Mouse (Mus musculus): ENCODE measurements at regions not wholly inside any gene's neighbourhood (a gene's known extent, or its start where the extent isn't known, plus 50 kb on each side); places are given as distances from the start of the nearest gene placed in this dataset.
"Not testable (repeated sequence)": the region's sequence is repeated elsewhere in the genome, so short reads cannot be mapped to it uniquely, and the experiment has no call there.

DNA sequence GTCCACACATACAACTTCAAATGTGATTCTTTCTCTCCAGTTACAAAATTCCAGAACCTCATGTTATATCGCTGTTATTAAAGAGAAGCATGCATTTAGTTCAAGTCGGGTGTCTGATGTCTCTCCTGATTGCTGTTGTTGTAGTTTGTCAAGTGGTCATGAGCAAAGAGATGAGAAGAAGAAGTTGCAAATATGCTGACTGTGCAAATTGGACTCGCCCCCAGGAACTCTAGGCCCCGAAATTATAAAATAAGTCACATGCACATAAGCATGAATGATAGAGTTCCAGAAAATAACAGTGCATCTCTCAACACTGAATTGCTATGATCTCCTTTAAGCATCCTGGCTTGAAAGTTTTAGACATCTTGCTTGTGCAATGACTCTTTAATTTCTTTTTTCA lies 53.3 kb downstream of the Kif2b start:
- no peak for DNase-seq

DNA sequence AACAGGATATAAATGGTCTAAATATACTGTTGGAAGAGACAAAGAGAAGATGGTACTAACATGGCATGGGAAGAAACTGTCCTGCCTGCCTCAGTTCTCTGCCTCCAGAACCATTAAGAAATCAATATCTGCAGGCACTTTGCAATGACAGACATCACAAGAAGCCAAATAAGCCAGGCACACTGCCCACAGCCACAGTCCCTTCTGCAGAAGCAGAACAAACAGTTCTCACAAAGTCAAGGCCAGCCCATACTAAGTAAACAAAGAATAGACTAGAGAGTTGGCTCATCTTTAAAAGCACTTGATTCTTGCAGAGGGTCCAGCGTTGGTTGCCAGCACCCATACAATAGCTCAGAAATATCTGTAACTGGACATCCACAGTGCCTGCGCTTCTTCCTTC lies 98.1 kb downstream of the Kif2b start:
- no peak for DNase-seq

DNA sequence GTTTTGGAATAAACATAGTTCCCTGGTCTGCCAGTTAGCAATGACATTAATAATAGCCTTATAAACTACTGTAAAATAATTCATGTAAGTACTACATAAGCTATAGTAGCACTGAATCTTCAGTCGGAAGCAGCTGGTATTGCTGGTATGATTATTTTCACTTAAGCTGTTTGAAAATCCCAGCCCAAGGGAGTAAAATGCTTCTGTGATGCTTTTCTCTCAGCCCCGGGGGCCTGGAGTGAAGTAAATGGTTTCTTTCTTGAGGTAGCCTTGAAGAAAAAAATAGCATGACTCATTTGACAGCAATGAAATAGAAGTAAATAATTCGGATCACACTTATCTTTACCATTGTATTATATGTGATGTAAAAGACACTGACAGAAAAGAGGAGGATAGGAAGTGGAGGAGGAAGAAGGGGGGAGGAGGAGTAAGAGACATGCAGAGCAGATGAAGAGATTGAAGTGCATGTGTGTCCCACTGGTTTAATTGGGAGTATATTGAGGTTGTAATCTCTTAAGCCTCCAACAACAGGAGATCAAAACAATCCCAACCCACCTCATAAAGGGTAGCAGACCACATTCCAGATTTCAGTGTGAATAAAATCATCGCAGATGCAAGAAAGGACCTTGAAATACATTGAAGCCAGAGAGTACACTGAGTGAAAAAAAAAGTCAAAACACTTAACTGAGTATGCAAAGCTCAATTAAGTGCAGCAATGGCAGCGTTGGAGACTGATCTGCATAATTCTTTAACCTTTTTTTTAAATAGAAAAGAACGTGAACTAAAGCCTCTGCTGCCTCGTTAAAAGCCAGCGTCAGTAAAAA lies 113.6 kb downstream of the Kif2b start:
- DNase-seq: no peak

DNA sequence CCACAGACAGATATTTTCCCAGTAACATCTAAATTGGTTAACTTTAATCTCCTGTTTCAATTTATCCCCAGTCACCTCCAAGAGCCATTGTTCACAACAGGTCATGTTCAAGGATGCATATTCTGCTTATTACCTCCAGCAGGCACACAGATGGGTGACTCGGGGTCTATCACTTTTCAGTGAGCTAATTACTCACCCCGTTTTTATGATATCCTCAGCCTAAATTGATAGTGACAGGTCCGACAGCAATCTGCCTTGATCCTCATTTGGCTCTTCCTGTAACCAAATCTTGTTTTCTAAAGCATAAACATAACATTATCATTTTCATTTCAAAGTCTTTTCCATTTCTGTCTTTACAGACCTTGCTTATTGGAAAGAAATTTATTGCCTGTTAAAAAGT lies 115.4 kb downstream of the Kif2b start:
- no peak for DNase-seq

DNA sequence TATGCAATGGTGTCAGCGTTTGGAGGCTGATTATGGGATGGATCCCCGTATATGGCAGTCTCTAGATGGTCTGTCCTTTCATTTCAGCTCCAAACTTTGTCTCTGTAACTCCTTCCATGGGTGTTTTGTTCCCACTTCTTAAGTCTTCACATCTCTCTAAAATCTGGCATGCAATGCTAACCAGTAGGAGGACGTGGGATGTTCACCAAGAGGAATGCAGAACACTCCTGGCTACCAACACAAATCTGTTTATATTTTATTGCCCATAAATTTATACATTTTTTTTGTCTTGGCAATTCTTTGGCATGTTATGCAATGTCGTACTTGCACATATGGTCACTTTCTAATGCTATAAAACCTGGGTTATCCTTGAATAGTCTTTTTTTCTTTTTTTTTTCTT lies 135.0 kb downstream of the Kif2b start:
- no peak for DNase-seq

DNA sequence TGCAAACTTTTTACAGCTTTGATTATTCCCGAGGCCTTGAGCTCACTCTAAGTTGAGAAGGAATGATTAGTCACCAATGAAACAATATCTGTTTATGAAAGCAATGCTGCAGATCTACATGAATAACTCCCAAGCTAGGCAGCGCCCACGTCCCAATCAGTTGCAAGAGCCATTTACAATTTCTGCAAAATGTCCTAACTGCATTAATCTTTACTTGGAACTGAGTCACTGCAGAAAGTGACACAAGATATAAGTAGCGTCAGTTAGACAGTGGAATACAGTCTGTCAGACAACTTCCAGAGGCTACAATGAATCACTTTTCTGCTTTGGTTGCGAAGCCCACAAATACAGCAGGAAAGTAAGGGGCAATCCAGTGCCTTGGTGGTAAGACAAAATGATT lies 145.2 kb downstream of the Kif2b start:
- no peak for DNase-seq

DNA sequence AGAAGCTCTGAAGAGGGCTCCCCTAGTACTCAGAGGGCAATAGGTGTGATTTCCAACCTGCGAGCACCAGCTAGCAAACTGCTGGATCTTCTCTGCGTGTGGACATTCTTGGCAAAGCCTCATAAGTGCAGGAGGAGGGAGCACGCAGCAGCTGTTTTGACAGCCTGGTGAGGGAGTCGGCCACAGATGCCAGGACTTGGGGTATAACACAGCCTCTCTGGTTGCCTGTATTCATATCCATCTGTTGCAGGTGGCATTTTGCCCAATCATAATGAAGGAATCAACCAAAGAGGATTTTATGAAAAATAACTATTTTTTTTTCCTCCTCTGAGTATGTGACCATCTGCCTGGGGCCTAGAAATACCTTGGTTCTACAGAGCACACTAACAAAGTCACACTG lies 150.6 kb downstream of the Kif2b start:
- no peak for DNase-seq

DNA sequence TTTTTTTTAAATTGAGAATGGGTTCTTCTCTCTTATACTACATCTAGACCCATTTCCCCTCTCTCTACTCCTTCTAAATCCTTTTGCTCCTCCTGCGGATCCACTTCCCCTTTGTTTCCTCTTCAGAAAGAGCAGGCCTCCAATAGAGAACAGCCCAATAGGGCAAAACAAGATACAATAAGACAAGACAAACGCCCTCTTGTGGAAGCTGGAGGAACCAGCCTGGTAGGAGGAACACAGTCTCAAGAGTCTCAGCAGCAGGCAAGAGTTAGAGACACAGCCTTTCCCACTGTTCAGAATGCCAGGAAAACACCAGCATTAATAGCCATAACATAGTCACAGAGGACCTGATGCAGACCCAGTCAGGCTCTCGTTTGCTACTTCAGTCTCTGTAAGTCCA lies 190.2 kb downstream of the Kif2b start:
- peak in 1 of 2 experiments; percentile 3 for DNase-seq

DNA sequence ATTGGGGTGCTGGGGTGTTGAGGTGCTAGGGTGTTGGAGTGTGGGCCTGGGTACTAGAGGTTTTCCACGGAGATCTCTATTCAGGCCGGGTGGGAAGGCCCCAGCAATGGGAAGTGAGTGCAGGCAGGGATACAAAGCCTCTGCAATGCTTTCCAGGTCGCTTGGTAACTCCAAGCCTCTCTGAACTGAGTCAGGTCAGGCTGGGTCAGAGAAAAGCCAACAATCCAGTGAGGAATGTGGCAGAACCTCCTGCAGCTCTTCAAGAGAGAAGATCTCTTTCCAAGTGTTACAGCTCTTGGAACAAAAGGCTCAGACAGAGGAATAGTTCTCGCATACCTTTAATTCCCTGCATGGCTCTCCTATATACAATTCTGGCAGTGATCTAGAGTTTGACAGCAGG lies 220.3 kb downstream of the Kif2b start:
- DNase-seq: no peak

DNA sequence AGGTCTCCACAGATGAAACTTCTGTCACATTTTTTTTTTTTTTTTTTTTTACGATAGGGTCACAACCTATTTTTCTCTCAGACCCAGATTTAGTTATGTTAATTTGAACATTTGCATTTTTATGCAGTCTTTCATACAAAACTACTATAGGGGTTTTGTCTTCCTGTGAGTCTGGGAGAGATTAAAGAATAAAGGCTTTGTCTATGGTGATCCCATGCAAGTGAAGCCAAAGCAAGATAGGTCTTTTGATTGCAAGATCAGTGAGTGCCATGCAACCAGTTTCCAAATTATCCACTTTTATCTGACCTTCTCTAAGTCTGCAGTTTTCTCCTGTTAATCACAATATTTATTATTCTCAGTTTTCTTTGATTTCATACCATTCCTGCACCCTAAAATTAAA lies 234.7 kb downstream of the Kif2b start:
- no peak for DNase-seq

DNA sequence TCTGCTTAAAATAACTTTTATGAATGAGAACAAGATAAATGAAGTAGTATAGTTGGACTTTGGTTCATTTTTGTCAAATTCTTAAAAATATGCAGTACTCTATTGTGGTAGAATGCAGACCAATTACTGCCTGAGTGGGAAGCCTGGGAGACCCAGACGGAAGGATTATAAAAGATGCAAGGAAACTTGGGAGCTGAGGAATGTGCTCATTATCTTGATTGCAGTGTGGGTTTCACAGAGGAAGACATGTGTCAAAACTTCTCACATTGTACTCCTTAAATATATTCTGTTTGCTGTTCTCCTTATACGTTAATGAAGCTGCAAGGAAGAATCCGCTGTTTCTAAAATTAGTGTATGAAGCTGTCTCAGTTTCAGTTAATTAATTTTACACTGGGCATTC lies 244.3 kb downstream of the Kif2b start:
- DNase-seq: no peak

DNA sequence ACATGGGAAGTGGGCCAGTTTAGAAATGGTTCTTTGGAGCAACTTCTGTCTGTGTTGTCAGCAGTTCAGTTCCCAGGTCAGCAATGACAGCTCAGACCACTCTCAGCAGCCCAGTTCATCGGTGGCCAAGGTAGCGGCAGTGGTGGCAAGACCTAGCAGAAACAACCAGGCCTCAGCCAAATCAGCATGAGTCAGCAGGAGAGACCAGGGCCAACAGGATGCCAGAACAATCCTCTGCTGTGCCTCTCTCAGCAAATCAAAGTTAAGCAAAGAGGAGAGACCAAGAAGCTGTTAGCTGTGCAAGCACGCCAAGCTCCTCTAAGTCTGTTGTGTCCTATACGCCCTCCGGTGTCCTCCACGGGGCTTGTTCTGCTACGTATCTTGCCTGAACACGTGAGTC lies 249.8 kb downstream of the Kif2b start:
- no peak for DNase-seq

DNA sequence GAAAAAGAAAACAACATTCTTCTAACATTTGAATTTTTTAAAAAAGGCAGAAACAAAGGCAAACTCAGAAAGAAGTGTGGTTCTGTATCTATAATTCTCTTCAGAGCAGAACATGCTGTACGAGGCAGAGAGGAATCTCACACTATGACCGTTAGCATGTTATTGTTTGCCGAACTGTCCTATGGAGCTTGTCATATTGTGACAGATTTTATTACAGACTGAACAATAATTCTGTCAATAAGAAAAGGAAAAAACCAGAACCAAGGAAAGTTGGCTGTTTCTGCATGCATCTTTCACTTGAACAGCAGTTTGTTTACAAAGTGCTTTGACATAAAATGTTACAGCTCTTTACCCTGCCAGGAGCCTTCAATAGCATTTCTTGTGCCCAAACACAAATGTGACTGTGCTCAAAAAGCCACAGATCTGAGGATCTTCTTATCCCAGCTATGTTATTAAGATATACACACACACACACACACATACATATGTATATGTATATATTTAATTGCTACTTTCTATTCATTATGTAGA lies 267.1 kb downstream of the Kif2b start:
- DNase-seq: no peak

DNA sequence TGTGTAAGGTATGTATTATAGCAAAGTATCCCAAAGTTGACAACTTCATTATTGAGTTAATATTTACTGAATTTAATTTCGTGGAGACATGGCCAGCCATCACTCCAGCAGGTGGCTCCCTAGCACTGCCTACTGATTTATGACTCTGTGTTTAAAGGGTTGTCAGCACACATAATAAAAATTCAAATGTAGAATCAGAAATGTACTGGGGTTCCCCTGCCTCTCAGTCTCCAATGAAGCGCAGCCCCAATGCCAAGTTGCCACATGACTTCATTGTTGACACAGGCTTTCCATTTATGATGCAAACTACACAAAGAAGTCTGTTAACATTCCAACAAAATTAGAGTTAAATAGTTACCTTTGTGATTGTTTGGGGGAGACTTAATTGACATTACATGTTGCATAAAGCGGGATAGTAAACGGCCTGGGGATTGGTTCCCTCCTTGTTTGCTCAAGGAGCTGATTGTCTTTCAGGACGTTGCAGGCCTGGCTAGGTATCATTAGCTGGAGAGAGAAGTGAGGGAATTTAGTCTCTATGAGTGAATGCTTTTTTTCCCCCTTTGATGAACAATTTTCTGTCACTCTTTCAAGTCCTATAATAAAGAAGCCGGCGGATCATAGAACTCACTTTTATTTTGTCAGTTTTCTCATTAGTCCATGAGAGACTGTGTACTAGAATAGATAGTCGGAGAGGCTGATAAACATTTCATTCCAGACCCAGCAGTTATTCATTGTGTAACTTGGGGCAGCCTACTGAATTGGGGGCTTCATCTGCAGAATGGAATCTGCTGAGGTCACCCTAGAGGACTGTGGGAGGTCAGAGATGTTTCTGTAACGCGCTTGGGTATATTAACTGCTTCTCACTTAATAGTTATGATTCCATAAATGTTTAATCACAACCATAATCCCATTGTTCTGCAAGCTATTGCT lies 287.9 kb downstream of the Kif2b start:
- DNase-seq: peak; percentile 13 to 27

DNA sequence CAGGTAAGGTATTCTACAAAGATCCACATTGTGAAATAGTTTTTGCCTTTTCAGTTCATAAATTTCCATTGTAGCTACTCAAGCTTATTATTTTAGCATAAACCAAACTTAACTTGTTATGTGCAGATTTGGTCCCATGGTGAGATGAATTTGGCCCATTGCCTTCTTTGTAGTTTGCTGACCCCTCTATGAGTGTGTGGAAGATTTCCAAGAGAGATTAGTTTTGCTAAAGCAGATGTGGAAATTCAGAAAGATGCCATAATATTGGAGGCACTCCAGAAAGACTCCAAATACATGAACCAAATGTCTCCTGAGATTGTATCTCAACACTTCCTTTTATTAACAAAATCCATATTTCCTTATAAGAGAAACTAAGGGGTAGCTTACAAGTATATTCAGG lies 291.0 kb downstream of the Kif2b start:
- no peak for DNase-seq

DNA sequence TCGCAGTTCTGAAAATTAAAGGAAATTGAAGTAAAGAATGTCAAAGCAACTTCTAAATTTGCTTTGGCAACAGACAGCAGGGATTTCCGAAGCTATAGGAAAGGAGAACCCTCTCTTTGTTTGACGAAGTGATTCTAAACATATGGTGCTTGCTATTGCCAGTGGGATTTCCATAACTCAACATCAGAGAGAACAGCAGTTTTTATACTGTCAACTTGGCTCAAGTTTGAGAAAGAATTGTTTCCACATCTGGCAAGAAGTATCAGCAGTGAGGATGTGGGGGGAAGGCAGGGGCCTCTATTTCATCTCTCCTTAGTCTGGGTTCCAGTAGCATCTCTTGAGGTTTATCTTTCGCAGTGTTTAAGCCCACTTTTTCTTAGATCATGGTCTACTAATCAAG lies 315.1 kb downstream of the Kif2b start:
- DNase-seq: no peak

DNA sequence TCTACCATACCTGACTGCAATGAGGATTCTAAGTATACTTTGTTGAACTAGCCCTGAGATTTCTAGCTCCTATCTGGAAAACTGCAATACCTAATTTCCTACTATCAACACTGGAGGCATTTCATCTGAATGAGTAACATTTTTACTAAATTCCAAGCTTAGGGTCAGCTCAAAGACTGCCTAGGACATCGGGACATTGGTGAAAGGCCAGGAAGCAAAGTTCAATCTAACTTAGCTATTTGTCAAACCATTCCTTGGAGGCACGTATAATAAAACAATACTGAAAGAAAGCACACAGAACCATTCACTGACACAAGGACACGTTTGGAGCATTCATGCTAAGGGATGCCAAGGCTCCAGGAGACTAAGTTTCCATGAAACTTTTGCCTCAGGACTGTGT lies 335.3 kb downstream of the Kif2b start:
- not testable (repeated sequence) for DNase-seq

DNA sequence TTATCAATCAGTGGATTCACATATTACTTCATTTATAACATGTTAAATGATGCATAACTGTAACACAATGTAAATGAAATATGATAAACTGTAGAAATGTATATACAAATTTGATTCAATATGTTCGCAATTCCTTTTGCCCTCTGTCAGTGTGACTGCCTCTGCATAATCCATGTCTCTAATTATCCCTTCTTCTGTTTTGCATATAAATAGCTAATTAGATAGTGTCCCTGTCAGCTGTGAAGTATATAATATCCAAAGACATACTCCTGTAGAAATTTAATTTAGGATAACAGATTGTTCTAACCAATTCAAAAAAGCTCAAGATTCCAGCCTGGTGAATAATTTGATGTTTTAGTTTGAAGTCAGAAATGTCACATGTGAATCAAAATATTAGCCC lies 361.2 kb downstream of the Kif2b start:
- DNase-seq: no peak

DNA sequence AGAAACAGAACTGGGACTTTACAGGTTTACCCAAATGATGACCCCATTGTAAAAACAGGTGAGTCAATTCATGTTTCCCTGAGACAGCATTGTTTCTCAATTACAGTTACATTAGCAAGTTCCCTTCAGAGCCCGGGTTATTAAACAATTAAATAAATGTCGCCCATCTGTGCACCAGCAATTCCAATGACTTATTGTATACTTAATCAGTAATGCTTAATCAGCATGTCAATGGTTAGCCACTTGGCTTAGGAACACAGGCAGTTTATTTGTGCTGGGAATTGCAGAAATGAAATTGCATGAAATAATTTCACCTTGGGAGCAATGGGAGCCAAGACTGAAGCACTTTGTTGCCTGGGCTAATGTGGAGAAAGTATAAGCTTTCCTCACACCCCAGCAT lies 364.3 kb downstream of the Kif2b start:
- DNase-seq: no peak

DNA sequence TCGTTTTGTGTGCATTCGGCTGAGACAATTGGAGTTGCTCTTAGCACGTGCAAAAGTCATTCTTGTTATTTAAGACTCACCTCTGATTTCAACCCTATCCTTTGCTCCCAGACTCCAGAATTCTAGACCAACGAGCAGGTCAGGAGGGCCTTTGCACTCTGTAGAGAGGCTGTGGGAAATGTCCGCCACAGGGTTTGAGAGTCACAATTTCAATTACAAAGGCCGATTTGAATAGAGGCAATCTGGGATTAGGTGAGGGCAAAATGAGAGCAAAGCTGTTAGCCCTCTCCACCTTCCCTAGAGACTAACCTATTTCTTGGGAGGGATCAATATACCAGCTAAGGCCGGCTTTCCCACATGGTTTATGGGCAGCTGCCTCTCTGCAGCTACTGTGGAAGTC lies 370.9 kb downstream of the Kif2b start:
- DNase-seq: no peak

DNA sequence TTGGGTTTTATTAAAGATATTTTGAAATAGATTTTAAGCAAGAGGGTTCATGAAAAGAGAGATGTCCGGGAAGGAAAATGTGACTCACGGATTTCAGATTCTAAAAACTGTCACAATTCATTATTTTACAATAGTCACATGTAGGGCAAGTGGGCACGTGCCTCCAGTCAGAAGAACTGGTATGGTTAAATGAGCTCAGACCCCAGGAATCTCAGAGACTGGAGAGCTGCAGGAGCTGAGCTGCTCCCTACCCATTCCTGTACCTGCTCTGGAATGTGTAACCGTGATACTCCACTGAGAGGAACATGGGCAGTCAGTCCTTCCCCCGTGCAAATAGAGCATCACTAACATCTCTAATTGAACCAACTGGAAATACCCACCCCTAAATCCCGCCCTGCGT lies 372.9 kb downstream of the Kif2b start:
- no peak for DNase-seq

DNA sequence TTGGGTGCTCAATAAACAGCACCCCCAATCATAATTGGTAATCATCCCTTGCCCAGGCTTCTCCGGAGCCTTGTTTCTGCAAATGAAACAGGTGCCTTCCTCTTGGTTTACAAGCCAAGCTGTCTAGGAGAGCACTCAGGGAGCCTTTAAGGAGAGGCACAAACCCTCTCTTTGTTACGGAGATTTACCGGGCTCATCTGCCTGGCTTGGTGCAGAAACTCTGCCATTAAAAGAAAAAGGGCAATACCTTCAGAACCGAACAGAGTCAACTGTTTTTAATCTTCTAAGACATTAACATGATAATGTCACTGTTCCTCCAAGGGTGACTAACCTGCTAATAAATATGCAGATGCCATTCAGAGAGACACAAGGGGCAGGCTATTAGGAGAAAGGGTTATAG lies 380.5 kb downstream of the Kif2b start:
- DNase-seq: no peak

DNA sequence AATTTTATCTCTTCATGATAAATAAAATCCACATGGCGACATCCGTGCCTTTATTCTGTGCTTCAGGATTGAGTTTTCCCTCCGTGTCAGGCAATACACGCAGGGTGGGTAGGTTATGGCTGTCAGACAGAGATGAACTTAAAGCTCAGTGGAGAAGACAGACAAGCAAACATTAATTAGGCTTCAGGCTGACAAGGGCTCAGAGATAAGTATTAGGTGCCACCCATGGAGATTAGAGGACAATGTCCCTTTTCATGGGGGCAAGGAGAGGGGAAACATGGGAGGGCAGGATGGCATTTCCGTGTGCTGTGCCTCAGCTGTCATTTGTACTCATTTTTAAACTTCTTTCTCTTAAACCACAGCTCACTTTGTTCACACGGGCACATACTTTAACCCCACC lies 381.0 kb downstream of the Kif2b start:
- DNase-seq: no peak

DNA sequence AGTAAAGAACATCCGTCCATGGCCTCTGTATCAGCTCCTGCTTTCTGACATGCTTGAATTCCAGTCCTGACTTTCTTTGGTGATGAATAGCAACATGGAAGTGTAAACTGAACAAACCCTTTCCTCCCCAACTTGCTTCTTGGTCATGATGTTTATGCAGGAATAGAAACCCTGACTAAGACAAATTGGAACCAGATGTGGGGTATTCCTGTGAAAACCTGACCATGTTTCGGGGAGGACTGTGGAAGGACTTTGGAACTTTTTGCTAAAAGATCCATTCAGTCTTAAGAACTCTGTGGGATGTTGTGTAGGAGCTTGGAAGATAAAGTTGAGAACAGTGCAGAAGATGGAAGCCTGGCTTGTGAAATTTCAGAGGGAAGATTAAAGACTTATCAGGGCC lies 410.0 kb downstream of the Kif2b start:
- not testable (repeated sequence) for DNase-seq

Measured in kidney, postnatal 25 days (tissue).